Mouse (Mus musculus) spleen, adult 2 months (tissue): Measurements from ENCODE around the gene BC024978.

Source experiments
- CTCF ChIP-seq: fragments of 200-500 bp; IDR thresholded peaks from 2 replicates; pipeline ENCODE4 v1.5.1; 2011; ENCODE audit warnings: mild to moderate bottlenecking, inconsistent platforms; ENCODE audit not compliant: insufficient read depth, insufficient read length, insufficient replicate concordance; ENCODE audit errors: extremely low read depth
- POLR2A ChIP-seq: fragments of 200-500 bp; IDR thresholded peaks from 2 replicates; pipeline ENCODE4 v1.6.1; 2011; ENCODE audit warnings: low read depth, low read length, inconsistent platforms

DNA sequence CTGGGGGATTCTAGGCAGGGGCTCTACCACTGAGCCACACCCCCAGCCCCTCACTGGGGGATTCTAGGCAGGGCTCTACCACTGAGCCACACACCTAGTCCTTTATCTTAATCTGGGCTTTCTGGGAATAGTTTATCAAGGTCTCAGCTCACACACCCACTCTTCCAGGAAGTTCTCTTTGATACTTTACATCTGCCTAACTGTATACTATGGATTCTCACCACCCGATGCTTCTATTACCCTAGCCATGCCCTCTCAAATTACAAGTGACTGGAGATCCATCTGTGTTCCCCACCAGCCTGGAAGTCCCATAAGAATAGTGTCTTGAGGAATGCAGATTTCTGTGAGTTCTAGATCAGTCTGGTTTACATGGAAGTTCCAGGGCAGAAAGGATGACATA lies 27.0 kb downstream of the BC024978 start:
- TF ChIP-seq CTCF (no peak), POLR2A (no peak)
